Mouse (Mus musculus) forebrain, embryonic 12.5 days (tissue): Measurements from ENCODE around the gene Rnf167. TPM values are rescaled to one million over a fixed set of nuclear protein-coding genes. Genes with fewer than 3 reads are reported as not detected.

Experiments
- ATAC-seq: fragments of 200-750 bp; cut with Nextera tagmentation; 2 replicates; pipeline ENCODE4 v1.8.0; 2017; ENCODE audit warnings: moderate TSS enrichment; ENCODE audit not compliant: low FRiP score
- H3K27ac ChIP-seq: fragments of 300-500 bp; sonication (generic); 2 replicates; pipeline ENCODE4 v1.5.1; 2016; ENCODE audit warnings: mild to moderate bottlenecking
- H3K27me3 ChIP-seq: fragments of 300-500 bp; sonication (generic); 2 replicates; pipeline ENCODE4 v1.6.1; 2016; ENCODE audit warnings: mild to moderate bottlenecking
- H3K36me3 ChIP-seq: fragments of 300-500 bp; sonication (generic); replicated peaks from 2 replicates; pipeline ENCODE4 v1.6.1; 2016; ENCODE audit warnings: mild to moderate bottlenecking
- H3K4me1 ChIP-seq: fragments of 300-500 bp; sonication (generic); 2 replicates; pipeline ENCODE4 v1.6.1; 2016
- H3K4me2 ChIP-seq: fragments of 300-500 bp; sonication (generic); 2 replicates; pipeline ENCODE4 v1.6.1; 2016; ENCODE audit warnings: mild to moderate bottlenecking, moderate library complexity
- H3K4me3 ChIP-seq: fragments of 300-500 bp; sonication (generic); replicated peaks from 2 replicates; pipeline ENCODE4 v1.5.1; 2016; ENCODE audit warnings: mild to moderate bottlenecking
- H3K9ac ChIP-seq: fragments of 300-500 bp; sonication (generic); 2 replicates; pipeline ENCODE4 v1.6.1; 2016; ENCODE audit warnings: mild to moderate bottlenecking
- H3K9me3 ChIP-seq: fragments of 300-500 bp; sonication (generic); 2 replicates; pipeline ENCODE4 v1.6.1; 2016
- WGBS: fragments of 180-500 bp; shearing (Covaris S2); methylation state at CpG from one replicate; pipeline ENCODE4 v1.1.7; 2016; 5-methylcytosine and 5-hydroxymethylcytosine counted together
- polyA plus RNA-seq: library from polyadenylated mRNA; unstranded; fragments of >200 nt; fragmentation: Nextera tagmentation; extraction: Ambion mirVana; gene quantifications from 2 replicates; pipeline ENCODE4 v1.2.1, GENCODE M21; 2016

The Rnf167 gene
- polyA plus RNA-seq, 1 experiment from 2014 or later, result 96.1 TPM

DNA sequence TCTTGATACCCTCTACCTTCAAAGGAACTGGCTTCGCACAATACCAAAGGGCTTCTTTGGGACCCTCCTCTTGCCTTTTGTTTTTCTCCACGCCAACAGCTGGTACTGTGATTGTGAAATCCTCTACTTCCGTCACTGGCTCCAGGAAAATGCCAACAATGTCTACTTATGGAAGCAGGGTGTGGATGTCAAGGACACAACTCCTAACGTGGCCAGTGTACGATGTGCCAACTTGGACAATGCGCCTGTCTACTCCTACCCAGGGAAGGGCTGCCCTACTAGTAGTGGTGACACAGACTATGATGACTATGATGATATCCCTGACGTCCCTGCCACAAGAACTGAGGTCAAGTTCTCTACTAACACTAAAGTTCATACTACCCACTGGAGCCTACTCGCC, 7.1 kb upstream of the Rnf167 start:
- Histone ChIP-seq H3K4me2 (no peak overlapping the region), H3K4me3 (no peak overlapping the region), H3K9ac (no peak overlapping the region), H3K27me3 (0 out of 2 replicates have a peak, but pooled peaks cover 4% of the 10 kb centered on the region), H3K4me1 (0 out of 2 replicates have a peak, but pooled peaks cover 2% of the 10 kb centered on the region), H3K27ac (no peak overlapping the region), H3K36me3 (peaks cover 23% of the 10 kb centered on the region), H3K9me3 (no peaks in the 10 kb centered on the region)
- 85% methylated on average over 8 of the region's 8 CpGs for WGBS
- no peak for ATAC-seq

DNA sequence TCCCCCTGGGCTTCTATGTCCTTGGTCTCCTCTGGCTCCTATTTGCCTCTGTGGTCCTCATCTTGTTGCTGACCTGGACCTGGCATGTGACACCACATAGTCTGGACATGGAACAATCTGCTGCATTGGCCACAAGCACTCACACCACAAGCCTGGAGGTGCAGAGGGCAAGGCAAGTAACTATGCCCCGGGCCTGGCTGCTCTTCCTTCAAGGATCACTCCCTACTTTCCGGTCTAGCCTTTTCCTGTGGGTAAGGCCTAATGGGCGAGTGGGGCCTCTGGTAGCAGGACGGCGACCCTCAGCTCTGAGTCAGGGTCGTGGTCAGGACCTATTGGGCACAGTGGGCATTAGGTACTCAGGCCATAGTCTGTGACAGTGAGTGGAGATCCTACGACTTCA, 5.8 kb upstream of the Rnf167 start:
- no peak overlapping the region for H3K4me3 ChIP-seq
- 0 out of 2 replicates have a peak, but pooled peaks cover 4% of the 10 kb centered on the region for H3K27me3 ChIP-seq
- ATAC-seq, result no peak
- no peak overlapping the region for H3K9ac ChIP-seq
- 84% methylated on average over 7 of the region's 7 CpGs for WGBS
- H3K4me2 ChIP-seq, result no peak overlapping the region
- H3K27ac ChIP-seq, result no peak overlapping the region
- peaks cover 28% of the 10 kb centered on the region for H3K36me3 ChIP-seq
- H3K9me3 ChIP-seq, result no peaks in the 10 kb centered on the region
- peaks cover 15% of the 10 kb centered on the region for H3K4me1 ChIP-seq

DNA sequence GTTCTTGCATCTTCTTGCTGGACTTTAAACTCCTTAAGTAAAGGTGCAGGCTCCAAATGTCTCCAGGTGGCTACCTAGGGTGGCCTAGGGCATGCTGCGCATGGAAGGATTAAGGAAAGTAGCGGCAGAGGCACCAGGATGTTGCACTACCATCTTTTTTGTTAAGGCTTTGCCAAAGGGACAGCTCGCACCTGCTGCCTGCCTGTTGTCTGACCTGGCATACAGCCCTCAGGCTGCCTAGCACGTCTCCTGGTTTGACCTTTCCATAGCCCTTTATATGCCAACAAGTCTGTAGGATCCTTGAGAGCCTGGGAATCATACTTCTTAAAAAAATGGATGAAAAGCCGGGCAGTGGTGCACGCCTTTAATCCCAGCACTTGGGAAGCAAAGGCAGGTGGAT, 4.0 kb upstream of the Rnf167 start:
- Histone ChIP-seq H3K4me3 (no peak overlapping the region), H3K9ac (no peak overlapping the region), H3K4me1 (peaks cover 19% of the 10 kb centered on the region), H3K4me2 (no peak overlapping the region), H3K9me3 (no peaks in the 10 kb centered on the region), H3K36me3 (peaks cover 28% of the 10 kb centered on the region), H3K27me3 (0 out of 2 replicates have a peak, but pooled peaks cover 4% of the 10 kb centered on the region), H3K27ac (no peak overlapping the region)
- WGBS, result 87% methylated on average over 6 of the region's 6 CpGs
- ATAC-seq, result no peak

DNA sequence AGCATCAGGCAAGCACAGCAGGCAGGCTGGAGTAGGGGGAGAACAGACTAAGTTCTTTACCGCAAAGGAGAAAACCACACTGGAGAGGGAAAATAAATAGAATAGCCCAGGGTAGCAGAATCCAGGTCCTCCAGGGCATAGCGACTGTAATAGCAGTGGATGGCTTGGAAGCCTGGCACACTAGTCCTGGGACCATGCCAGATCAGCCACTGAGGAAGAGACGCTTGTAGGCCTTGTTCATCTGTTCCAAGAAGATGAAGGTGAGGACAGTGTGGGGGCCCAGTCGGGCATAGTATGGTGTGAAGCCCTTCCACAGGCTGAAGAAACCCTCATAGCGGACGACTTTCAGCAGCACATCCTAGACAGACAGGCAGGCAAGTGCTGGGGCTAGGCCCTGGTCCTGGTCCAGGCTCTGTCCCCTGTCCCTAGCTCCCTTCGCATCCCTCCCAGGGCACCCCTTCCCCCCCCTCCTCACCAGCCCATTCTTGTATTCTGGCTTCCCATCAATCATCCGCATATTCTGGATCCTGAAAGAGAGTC, 2.4 kb upstream of the Rnf167 start:
- 0 out of 2 replicates have a peak overlapping the region, but pooled peaks have one; percentile 27 for H3K9ac ChIP-seq
- WGBS, result 92% methylated on average over 8 of the region's 8 CpGs
- H3K4me1 ChIP-seq, result peaks cover 34% of the 10 kb centered on the region
- no peaks in the 10 kb centered on the region for H3K9me3 ChIP-seq
- no peak overlapping the region for H3K27ac ChIP-seq
- no peaks in the 10 kb centered on the region for H3K27me3 ChIP-seq
- H3K4me3 ChIP-seq, result no peak overlapping the region
- H3K36me3 ChIP-seq, result peaks cover 41% of the 10 kb centered on the region
- no peak for ATAC-seq
- H3K4me2 ChIP-seq, result no peak overlapping the region

DNA sequence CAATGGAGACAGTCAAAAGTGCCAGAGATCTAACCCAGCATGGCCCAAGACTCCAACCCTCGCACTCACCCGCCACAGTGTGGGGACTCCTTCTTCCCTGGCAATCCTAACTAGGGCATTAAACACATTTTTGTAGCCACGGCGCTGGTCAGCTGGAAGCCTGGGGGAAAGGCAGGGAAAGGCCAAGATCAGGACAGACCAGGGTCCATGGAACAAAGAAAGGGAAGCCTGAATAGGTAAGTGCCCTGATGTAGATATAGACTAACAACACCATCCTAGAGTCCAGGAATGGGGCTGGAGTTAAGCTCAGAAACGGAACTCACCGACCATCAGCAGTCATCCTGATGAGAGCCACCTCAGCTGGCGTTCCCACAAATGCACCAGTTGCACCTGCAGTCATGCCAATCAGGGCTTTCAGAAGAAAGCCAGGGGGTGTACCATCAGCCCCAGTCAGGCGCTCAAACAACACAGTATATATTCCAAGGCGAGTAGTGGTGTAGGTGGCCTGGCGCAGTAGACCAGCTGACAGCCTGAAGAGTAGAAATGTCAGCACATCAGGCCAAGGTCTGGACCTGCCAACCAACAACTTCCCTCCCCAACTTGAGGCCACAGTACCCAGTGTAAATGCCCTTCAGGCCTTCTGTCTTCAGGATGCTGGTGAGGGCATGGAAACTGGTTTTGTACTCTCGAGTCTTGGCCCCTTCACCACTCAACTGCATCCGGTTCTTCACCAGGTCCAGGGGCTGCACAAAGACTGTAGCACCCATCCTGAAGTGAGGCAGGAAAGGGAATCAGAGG, 1.4 kb upstream of the Rnf167 start:
- ATAC-seq, result no peak
- H3K27ac ChIP-seq, result no peak overlapping the region
- peak overlapping the region; percentile 78 for H3K4me3 ChIP-seq
- peaks cover 38% of the 10 kb centered on the region for H3K4me1 ChIP-seq
- WGBS, result 92% methylated on average over 12 of the region's 12 CpGs
- H3K9ac ChIP-seq, result peak overlapping the region; percentile 86
- H3K4me2 ChIP-seq, result peak overlapping the region; percentile 73
- no peaks in the 10 kb centered on the region for H3K27me3 ChIP-seq
- peaks cover 51% of the 10 kb centered on the region for H3K36me3 ChIP-seq
- no peaks in the 10 kb centered on the region for H3K9me3 ChIP-seq

DNA sequence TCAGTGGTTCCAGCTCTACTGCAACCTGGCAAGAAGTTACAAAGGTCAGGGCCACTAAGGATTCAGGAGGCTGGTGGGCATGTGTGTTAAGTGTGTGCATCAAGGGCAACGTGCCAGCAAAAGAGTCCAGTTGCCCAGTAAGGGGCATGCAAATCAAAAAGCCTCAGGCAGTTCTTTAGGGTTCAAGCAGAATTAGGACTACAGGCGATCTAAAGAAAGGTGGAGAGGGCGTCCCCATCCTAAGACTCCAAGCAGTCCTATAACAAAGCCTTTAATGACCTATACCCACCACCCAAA, 828 bp upstream of the Rnf167 start:
- H3K9me3 ChIP-seq, result no peaks in the 10 kb centered on the region
- peak overlapping the region; percentile 92 for H3K27ac ChIP-seq
- no peak for ATAC-seq
- H3K36me3 ChIP-seq, result peaks cover 56% of the 10 kb centered on the region
- peak overlapping the region; percentile 78 for H3K4me3 ChIP-seq
- H3K4me2 ChIP-seq, result peak overlapping the region; percentile 73
- H3K9ac ChIP-seq, result peak overlapping the region; percentile 86
- WGBS, result 17% methylated on average over 3 of the region's 3 CpGs
- H3K4me1 ChIP-seq, result peaks cover 42% of the 10 kb centered on the region
- no peaks in the 10 kb centered on the region for H3K27me3 ChIP-seq

DNA sequence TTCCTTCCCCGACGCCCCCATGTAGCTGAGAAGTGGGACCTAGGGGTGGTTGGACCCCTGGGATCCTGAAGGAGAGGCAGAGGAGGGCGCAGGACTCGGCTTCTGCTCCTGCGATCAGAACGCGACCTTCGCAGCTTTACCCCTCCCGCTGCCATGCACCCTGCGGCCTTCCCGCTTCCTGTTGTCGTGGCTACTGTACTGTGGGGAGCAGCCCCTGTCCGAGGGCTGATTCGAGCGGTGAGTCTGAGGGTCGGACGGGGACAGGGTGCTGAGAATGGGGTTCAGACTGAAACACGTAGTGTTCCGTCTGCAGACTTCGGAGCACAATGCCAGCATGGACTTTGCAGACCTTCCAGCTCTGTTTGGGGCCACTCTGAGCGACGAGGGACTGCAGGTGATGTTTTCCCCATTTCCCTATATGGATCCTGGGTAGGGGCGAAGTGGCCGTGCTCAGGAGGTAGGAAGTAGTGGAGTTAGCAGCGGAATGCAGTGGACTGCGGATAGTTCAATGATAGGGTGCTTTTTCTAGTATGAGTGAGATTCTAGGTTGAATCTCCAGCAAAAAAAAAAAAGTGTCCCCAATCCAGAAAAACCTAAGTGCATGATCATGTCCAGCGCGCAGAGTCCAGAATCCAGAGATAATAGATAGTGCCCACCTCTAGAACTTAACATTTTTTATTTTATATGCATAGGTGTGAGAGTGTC, 833 bp downstream of the Rnf167 start:
- Histone ChIP-seq H3K36me3 (peaks cover 67% of the 10 kb centered on the region), H3K4me2 (peak overlapping the region; percentile 100), H3K4me3 (peak overlapping the region; percentile 78), H3K27ac (peak overlapping the region; percentile 93), H3K9me3 (no peaks in the 10 kb centered on the region), H3K9ac (peak overlapping the region; percentile 87), H3K4me1 (peaks cover 54% of the 10 kb centered on the region), H3K27me3 (no peaks in the 10 kb centered on the region)
- ATAC-seq, result peak; percentile 14; the same call in 1 of the 2 replicates
- WGBS, result 4% methylated on average over 28 of the region's 28 CpGs

DNA sequence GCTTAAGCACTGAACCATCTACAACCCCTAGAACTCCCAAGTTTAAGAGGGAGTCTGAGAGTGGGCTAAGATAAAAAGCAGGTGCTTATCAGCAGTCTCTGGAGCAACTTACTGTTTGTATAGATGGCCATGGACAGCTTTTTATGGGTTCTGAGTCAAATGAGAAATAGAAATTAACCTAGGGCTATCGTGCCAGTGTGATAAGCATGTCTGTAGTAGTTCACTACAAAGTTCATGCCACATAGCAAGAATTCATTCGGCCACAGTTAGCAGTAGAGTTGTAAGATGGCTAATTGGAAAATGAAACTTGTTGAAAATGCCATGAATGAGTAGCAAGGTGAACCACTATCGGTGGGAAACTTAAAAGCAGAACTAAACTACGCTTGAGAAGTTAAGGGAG, 1.5 kb downstream of the Rnf167 start:
- peaks cover 57% of the 10 kb centered on the region for H3K4me1 ChIP-seq
- H3K9ac ChIP-seq, result peak overlapping the region; percentile 87
- H3K9me3 ChIP-seq, result no peaks in the 10 kb centered on the region
- H3K27ac ChIP-seq, result no peak overlapping the region
- 84% methylated on average over 4 of the region's 4 CpGs for WGBS
- no peak for ATAC-seq
- H3K27me3 ChIP-seq, result no peaks in the 10 kb centered on the region
- H3K36me3 ChIP-seq, result peaks cover 60% of the 10 kb centered on the region
- H3K4me3 ChIP-seq, result peak overlapping the region; percentile 78
- H3K4me2 ChIP-seq, result peak overlapping the region; percentile 100

DNA sequence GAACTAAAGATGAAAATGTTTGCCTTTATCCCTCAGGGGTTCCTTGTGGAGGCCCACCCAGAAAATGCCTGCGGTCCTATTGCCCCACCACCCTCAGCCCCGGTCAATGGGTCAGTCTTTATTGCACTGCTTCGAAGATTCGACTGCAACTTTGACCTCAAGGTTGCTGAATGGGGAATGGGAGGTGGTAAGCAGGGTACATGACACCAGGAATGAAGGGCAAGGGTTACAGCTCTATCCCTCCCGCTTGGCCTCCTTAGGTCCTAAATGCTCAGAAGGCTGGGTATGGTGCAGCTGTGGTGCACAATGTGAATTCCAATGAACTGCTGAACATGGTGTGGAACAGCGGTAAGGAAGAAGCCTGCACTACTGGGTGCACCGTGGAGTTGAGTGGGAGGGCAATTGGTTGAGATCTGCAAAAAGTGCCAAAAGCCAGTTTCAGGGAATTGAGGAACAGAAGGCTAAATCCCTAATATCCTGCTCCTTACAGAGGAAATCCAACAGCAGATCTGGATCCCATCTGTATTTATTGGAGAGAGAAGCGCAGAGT, 2.2 kb downstream of the Rnf167 start:
- no peak overlapping the region for H3K27ac ChIP-seq
- H3K9ac ChIP-seq, result no peak overlapping the region
- no peak for ATAC-seq
- no peaks in the 10 kb centered on the region for H3K27me3 ChIP-seq
- H3K36me3 ChIP-seq, result peaks cover 55% of the 10 kb centered on the region
- H3K4me2 ChIP-seq, result peak overlapping the region; percentile 8; the same call in 1 of the 2 replicates
- peaks cover 57% of the 10 kb centered on the region for H3K4me1 ChIP-seq
- WGBS, result 87% methylated on average over 8 of the region's 8 CpGs
- no peaks in the 10 kb centered on the region for H3K9me3 ChIP-seq
- no peak overlapping the region for H3K4me3 ChIP-seq

DNA sequence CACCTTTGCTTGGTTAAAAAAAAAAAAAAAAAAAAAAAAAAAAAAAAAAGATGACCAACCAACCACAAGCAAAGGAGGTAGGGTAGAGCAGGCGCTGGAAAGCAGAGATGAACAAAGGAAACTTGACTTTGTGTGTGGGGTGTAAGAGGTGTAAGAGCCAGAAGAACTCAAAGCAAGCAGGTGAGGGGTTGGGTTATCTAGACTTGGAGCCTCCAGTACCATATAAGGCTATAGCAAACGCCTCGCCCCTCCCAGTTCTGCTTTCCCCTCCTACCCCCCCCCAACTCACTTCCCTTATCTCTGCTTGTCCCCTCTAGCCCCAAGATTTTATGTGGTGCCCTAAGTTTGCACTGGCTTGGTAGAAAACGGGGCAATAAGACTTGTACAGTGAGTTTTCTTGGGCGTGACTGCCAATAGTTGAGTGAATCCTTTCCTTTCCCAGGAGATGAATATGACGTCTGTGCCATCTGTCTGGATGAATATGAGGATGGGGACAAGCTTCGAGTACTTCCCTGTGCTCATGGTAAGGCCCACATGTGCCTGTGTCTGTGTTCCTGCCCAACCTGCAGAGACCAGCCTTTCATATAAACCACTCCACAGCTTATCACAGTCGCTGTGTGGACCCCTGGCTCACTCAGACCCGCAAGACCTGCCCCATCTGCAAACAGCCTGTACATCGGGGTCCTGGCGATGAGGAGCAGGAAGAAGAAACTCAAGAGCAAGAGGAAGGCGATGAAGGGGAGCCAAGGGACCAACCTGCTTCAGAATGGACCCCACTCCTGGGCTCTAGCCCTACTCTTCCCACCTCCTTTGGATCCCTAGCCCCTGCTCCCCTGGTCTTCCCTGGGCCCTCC, 3.5 kb downstream of the Rnf167 start:
- ATAC-seq, result no peak
- Histone ChIP-seq H3K27me3 (no peaks in the 10 kb centered on the region), H3K4me3 (no peak overlapping the region), H3K4me2 (no peak overlapping the region), H3K9ac (no peak overlapping the region), H3K4me1 (peaks cover 54% of the 10 kb centered on the region), H3K9me3 (no peaks in the 10 kb centered on the region), H3K27ac (no peak overlapping the region), H3K36me3 (peaks cover 43% of the 10 kb centered on the region)
- 85% methylated on average over 12 of the region's 12 CpGs for WGBS

DNA sequence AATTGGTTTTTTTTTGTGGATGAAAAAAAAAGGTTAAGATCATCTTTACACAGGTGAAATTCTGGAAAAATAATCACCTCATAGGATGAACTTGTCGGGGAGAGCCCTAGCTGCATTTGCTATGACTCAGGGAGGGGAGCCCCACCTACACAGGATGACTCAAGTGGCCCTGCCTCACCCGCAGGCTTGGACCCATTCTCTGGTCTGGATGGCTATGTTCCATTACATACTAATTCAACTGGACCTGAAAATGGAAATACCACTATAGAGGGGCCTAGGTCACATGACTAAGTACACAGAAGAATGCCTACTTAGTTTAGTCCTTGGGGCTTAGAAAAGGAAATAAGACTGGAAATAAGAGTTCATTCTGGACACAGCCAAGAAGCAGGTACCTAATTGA, 4.4 kb downstream of the Rnf167 start:
- Histone ChIP-seq H3K27ac (no peak overlapping the region), H3K36me3 (peaks cover 43% of the 10 kb centered on the region), H3K9me3 (no peaks in the 10 kb centered on the region), H3K27me3 (no peaks in the 10 kb centered on the region), H3K4me2 (no peak overlapping the region), H3K9ac (no peak overlapping the region), H3K4me1 (peaks cover 54% of the 10 kb centered on the region), H3K4me3 (no peak overlapping the region)
- no peak for ATAC-seq
- 82% methylated on average over 2 of the region's 2 CpGs for WGBS
